Mouse (Mus musculus): Measurements from ENCODE around the gene Vmn1r205. TPM values are rescaled to one million over a fixed set of nuclear protein-coding genes. Genes with fewer than 3 reads are reported as not detected.
"Not testable (repeated sequence)": the region's sequence is repeated elsewhere in the genome, so short reads cannot be mapped to it uniquely, and the experiment has no call there.

Vmn1r205 gene
- total RNA-seq (2014; rRNA removed; ENCODE audit: low replicate concordance) = not detected in 2 replicates
- not detected in 2 replicates for polyA plus RNA-seq (2015; fragmentation: Nextera tagmentation; extraction: Ambion mirVana)

GRCm38 (mm10) chr13:22592900-22593299 is at the start of gene Vmn1r205:
TSS of gene Vmn1r205 (minus strand) at chr13:22593000.
- Histone ChIP-seq H3K9ac (replicated peaks; ENCODE audit: low read depth, low read length) (no peak within 1 kb of the TSS), H3K36me3 (replicated peaks; ENCODE audit: control insufficient read depth, insufficient read depth, low read length) (no peaks in the 10 kb centered on the region), H3K27ac (ENCODE audit: low read depth) (no peak within 1 kb of the TSS), H3K4me1 (ENCODE audit: control insufficient read depth, insufficient read depth) (no peaks in the 10 kb centered on the region), H3K4me3 (ENCODE audit: low read depth, low read length) (no peak within 1 kb of the TSS), H3K4me2 (ENCODE audit: low read depth, low read length) (no peak within 1 kb of the TSS), H3K27me3 (ENCODE audit: control insufficient read depth, insufficient read depth, low read length) (no peaks in the 10 kb centered on the region), H3K9me3 (replicated peaks; ENCODE audit: control insufficient read depth, low read length) (peaks cover 4% of the 10 kb centered on the region; the same call in 1 of the 2 replicates)
- no peak for DNase-seq (ENCODE audit: low spot score)
- ATAC-seq (ENCODE audit: insufficient read depth, low read depth) = no peak
- TF ChIP-seq CTCF (IDR thresholded peaks at IDR 0.05; ENCODE audit: low read depth) = no peak
- TF ChIP-seq EP300 (IDR thresholded peaks at IDR 0.05; ENCODE audit: low read depth) = no peak
- 76% methylated on average over 3 of the region's 3 CpGs for WGBS

GRCm38 (mm10) chr13:22624151-22624550 is 31.4 kb upstream of the Vmn1r205 start, which contains the start of gene Vmn1r206:
TSS of gene Vmn1r206 (minus strand) at chr13:22624251.
- ATAC-seq (ENCODE audit: insufficient read depth, low read depth); H3K4me3 ChIP-seq (ENCODE audit: low read depth, low read length); H3K9ac ChIP-seq (replicated peaks; ENCODE audit: low read depth, low read length); DNase-seq (ENCODE audit: low spot score); H3K9me3 ChIP-seq (replicated peaks; ENCODE audit: control insufficient read depth, low read length); H3K4me2 ChIP-seq (ENCODE audit: low read depth, low read length); H3K27ac ChIP-seq (ENCODE audit: low read depth); H3K4me1 ChIP-seq (ENCODE audit: control insufficient read depth, insufficient read depth); H3K27me3 ChIP-seq (ENCODE audit: control insufficient read depth, insufficient read depth, low read length); H3K36me3 ChIP-seq (replicated peaks; ENCODE audit: control insufficient read depth, insufficient read depth, low read length): not testable (repeated sequence)

- not testable (repeated sequence) for H3K27ac ChIP-seq (ENCODE audit: low read depth); H3K4me1 ChIP-seq (ENCODE audit: control insufficient read depth, insufficient read depth); ATAC-seq (ENCODE audit: insufficient read depth, low read depth); DNase-seq (ENCODE audit: low spot score); H3K9ac ChIP-seq (replicated peaks; ENCODE audit: low read depth, low read length); H3K9me3 ChIP-seq (replicated peaks; ENCODE audit: control insufficient read depth, low read length); H3K36me3 ChIP-seq (replicated peaks; ENCODE audit: control insufficient read depth, insufficient read depth, low read length); H3K27me3 ChIP-seq (ENCODE audit: control insufficient read depth, insufficient read depth, low read length); H3K4me2 ChIP-seq (ENCODE audit: low read depth, low read length); H3K4me3 ChIP-seq (ENCODE audit: low read depth, low read length)
- WGBS = 59% methylated on average over 14 of the region's 14 CpGs
These were observed 9.5 kb downstream of the Vmn1r205 start for GRCm38 (mm10) chr13:22583336-22583735.

- 67% methylated on average over 3 of the region's 3 CpGs for WGBS
- H3K9me3 ChIP-seq (replicated peaks; ENCODE audit: control insufficient read depth, low read length) = not testable (repeated sequence)
These were observed 17.9 kb downstream of the Vmn1r205 start for GRCm38 (mm10) chr13:22574911-22575310.

DNA sequence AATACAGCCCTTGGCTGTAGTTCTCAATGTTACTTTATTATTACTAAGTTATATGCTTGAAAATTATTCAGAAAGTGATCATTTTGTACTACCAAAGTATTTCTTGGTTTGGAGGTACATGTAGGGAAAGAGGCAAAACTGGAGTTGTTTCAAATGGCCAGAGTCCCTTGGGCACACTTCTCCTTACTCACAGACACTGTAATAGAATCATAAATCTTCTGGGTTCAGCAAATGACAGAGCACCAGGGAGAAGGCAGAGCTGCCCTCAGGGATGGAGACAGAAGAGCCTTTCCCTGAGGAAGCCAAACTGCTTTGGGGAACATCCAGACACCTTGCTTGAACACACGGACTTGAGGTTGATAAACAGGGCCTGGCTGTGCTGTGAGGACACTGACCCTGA is 39.9 kb downstream of the Vmn1r205 start, which contains the start of gene Vmn1r204:
Gene Vmn1r204 (plus strand): TSS at position 301 of the 400 bp plus-strand sequence.
- H3K4me2 ChIP-seq (ENCODE audit: low read depth, low read length); H3K36me3 ChIP-seq (replicated peaks; ENCODE audit: control insufficient read depth, insufficient read depth, low read length); DNase-seq (ENCODE audit: low spot score); H3K9ac ChIP-seq (replicated peaks; ENCODE audit: low read depth, low read length); ATAC-seq (ENCODE audit: insufficient read depth, low read depth); H3K27ac ChIP-seq (ENCODE audit: low read depth); H3K4me3 ChIP-seq (ENCODE audit: low read depth, low read length); H3K9me3 ChIP-seq (replicated peaks; ENCODE audit: control insufficient read depth, low read length); H3K4me1 ChIP-seq (ENCODE audit: control insufficient read depth, insufficient read depth); H3K27me3 ChIP-seq (ENCODE audit: control insufficient read depth, insufficient read depth, low read length): not testable (repeated sequence)
- 46% methylated on average over 1 of the region's 1 CpGs for WGBS

More at GRCm38 (mm10) chr13:22574911-22575310, 17.9 kb downstream of the Vmn1r205 start:
- ATAC-seq (ENCODE audit: insufficient read depth, low read depth); H3K27me3 ChIP-seq (ENCODE audit: control insufficient read depth, insufficient read depth, low read length); H3K9ac ChIP-seq (replicated peaks; ENCODE audit: low read depth, low read length); H3K4me1 ChIP-seq (ENCODE audit: control insufficient read depth, insufficient read depth); H3K4me3 ChIP-seq (ENCODE audit: low read depth, low read length); H3K27ac ChIP-seq (ENCODE audit: low read depth); H3K36me3 ChIP-seq (replicated peaks; ENCODE audit: control insufficient read depth, insufficient read depth, low read length); H3K4me2 ChIP-seq (ENCODE audit: low read depth, low read length); DNase-seq (ENCODE audit: low spot score): not testable (repeated sequence)

Other genes with a start within 250 kb of the Vmn1r205 start
- not detected in 2 replicates for gene Vmn1r198, start 242.6 kb downstream of the Vmn1r205 start, total RNA-seq (2014; rRNA removed; ENCODE audit: low replicate concordance)
- not detected in 2 replicates for gene Vmn1r198, start 242.6 kb downstream of the Vmn1r205 start, polyA plus RNA-seq (2015; fragmentation: Nextera tagmentation; extraction: Ambion mirVana)
- not detected in 2 replicates for gene Vmn1r199, start 213.2 kb downstream of the Vmn1r205 start, total RNA-seq (2014; rRNA removed; ENCODE audit: low replicate concordance)
- not detected in 2 replicates for gene Vmn1r199, start 213.2 kb downstream of the Vmn1r205 start, polyA plus RNA-seq (2015; fragmentation: Nextera tagmentation; extraction: Ambion mirVana)
- not detected in 2 replicates for gene Vmn1r200, start 202.6 kb downstream of the Vmn1r205 start, total RNA-seq (2014; rRNA removed; ENCODE audit: low replicate concordance)
- not detected in 2 replicates for gene Vmn1r200, start 202.6 kb downstream of the Vmn1r205 start, polyA plus RNA-seq (2015; fragmentation: Nextera tagmentation; extraction: Ambion mirVana)
- gene Vmn1r201, start 121.1 kb downstream of the Vmn1r205 start, total RNA-seq (2014; rRNA removed; ENCODE audit: low replicate concordance) = not detected in 2 replicates
- gene Vmn1r201, start 121.1 kb downstream of the Vmn1r205 start, polyA plus RNA-seq (2015; fragmentation: Nextera tagmentation; extraction: Ambion mirVana) = not detected in 2 replicates
- not detected in 2 replicates for gene Vmn1r202, start 87.6 kb downstream of the Vmn1r205 start, total RNA-seq (2014; rRNA removed; ENCODE audit: low replicate concordance)
- gene Vmn1r202, start 87.6 kb downstream of the Vmn1r205 start, polyA plus RNA-seq (2015; fragmentation: Nextera tagmentation; extraction: Ambion mirVana) = not detected in 2 replicates
- gene Vmn1r203, start 74.9 kb downstream of the Vmn1r205 start, total RNA-seq (2014; rRNA removed; ENCODE audit: low replicate concordance) = not detected in 2 replicates
- not detected in 2 replicates for gene Vmn1r203, start 74.9 kb downstream of the Vmn1r205 start, polyA plus RNA-seq (2015; fragmentation: Nextera tagmentation; extraction: Ambion mirVana)
- gene Vmn1r204, start 39.8 kb downstream of the Vmn1r205 start, total RNA-seq (2014; rRNA removed; ENCODE audit: low replicate concordance) = not detected in 2 replicates
- gene Vmn1r204, start 39.8 kb downstream of the Vmn1r205 start, polyA plus RNA-seq (2015; fragmentation: Nextera tagmentation; extraction: Ambion mirVana) = not detected in 2 replicates
- gene Vmn1r206, start 31.3 kb upstream of the Vmn1r205 start, total RNA-seq (2014; rRNA removed; ENCODE audit: low replicate concordance) = not detected in 2 replicates
- not detected in 2 replicates for gene Vmn1r206, start 31.3 kb upstream of the Vmn1r205 start, polyA plus RNA-seq (2015; fragmentation: Nextera tagmentation; extraction: Ambion mirVana)
- not detected in 2 replicates for gene Vmn1r207-ps, start 136.6 kb upstream of the Vmn1r205 start, total RNA-seq (2014; rRNA removed; ENCODE audit: low replicate concordance)
- not detected in 2 replicates for gene Vmn1r207-ps, start 136.6 kb upstream of the Vmn1r205 start, polyA plus RNA-seq (2015; fragmentation: Nextera tagmentation; extraction: Ambion mirVana)
- gene Vmn1r208, start 184.4 kb upstream of the Vmn1r205 start, total RNA-seq (2014; rRNA removed; ENCODE audit: low replicate concordance) = not detected in 2 replicates
- gene Vmn1r208, start 184.4 kb upstream of the Vmn1r205 start, polyA plus RNA-seq (2015; fragmentation: Nextera tagmentation; extraction: Ambion mirVana) = not detected in 2 replicates
- not detected in 2 replicates for gene Vmn1r209, start 216.7 kb upstream of the Vmn1r205 start, total RNA-seq (2014; rRNA removed; ENCODE audit: low replicate concordance)
- gene Vmn1r209, start 216.7 kb upstream of the Vmn1r205 start, polyA plus RNA-seq (2015; fragmentation: Nextera tagmentation; extraction: Ambion mirVana) = not detected in 2 replicates
- gene Vmn1r210, start 238.3 kb upstream of the Vmn1r205 start, total RNA-seq (2014; rRNA removed; ENCODE audit: low replicate concordance) = not detected in 2 replicates
- not detected in 2 replicates for gene Vmn1r210, start 238.3 kb upstream of the Vmn1r205 start, polyA plus RNA-seq (2015; fragmentation: Nextera tagmentation; extraction: Ambion mirVana)

All from heart, postnatal 0 days (tissue).